Mouse (Mus musculus): ENCODE data around the gene Ckap5.
A peak's percentile ranks its signal among the peaks of the same experiment; 100 is the strongest.

Ckap5 gene

GRCm38 (mm10) chr2:91655827-91656226 is 129.3 kb downstream of the Ckap5 start:
- DNase-seq, result peak; percentile 32

- peak; percentile 70 for DNase-seq
Observed at GRCm38 (mm10) chr2:91656774-91657173, 130.2 kb downstream of the Ckap5 start.

- no peak for DNase-seq
Observed at GRCm38 (mm10) chr2:91659657-91660056, 133.1 kb downstream of the Ckap5 start.

GRCm38 (mm10) chr2:91660981-91661380 is 134.4 kb downstream of the Ckap5 start:
- DNase-seq, result no peak

- DNase-seq, result no peak
Observed at GRCm38 (mm10) chr2:91664780-91665179, 138.2 kb downstream of the Ckap5 start.

GRCm38 (mm10) chr2:91666386-91666910 is 139.9 kb downstream of the Ckap5 start:
- no peak for DNase-seq

- no peak for DNase-seq
Observed at GRCm38 (mm10) chr2:91667747-91668146, 141.2 kb downstream of the Ckap5 start.

GRCm38 (mm10) chr2:91669326-91669725 is 142.8 kb downstream of the Ckap5 start:
- DNase-seq, result no peak

GRCm38 (mm10) chr2:91670038-91670437 is 143.5 kb downstream of the Ckap5 start:
- DNase-seq, result no peak

Measured in lung, postnatal 36 days (tissue).